Mouse (Mus musculus): Measurements from ENCODE around the gene Hmcn1. TPM values are rescaled to one million over a fixed set of nuclear protein-coding genes. Genes with fewer than 3 reads are reported as not detected.

Gene Hmcn1
- polyA plus RNA-seq, 1 experiment = 5.3 TPM

DNA sequence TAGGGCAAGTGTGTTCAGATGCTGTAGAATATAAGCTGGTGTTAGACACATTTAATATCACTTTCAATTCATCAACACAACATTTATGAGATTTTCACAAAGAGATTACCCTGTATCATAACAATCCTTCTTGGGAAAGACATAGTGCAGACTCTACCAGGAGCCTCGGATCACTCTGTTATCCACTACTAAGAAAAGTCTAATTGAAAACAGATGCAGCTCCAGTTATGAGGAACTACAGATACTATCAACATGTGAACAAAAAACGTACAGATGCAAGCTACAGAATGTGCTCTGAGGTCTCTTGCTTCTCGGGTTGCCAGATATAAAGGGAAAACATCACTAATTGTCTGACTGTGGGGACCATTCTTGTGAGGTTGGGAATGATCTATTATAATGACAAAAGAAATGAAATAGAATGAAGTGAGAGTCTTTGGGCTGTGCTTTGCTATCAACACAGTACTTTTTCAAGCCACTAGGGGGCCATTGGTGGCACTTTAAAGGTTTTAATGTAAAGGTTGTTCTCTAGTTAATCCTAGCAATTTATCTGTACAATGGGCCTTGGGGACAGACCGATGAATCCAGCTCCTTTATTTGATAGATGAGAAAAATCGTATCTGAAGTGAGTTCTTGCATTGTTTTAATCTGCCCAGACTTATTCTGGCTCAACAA is 168.8 kb downstream of the Hmcn1 start:
- Histone ChIP-seq H3K4me3 (replicated peaks; ENCODE audit: insufficient read depth, low read depth, low read length) (no peak overlapping the region), H3K27ac (ENCODE audit: insufficient read depth, low read length) (no peak overlapping the region), H3K4me1 (ENCODE audit: control insufficient read depth, insufficient read depth, low read length) (no peaks in the 10 kb centered on the region), H3K27me3 (ENCODE audit: control insufficient read depth, insufficient read depth, low read length) (no peaks in the 10 kb centered on the region)
- TF ChIP-seq CTCF (IDR thresholded peaks at IDR 0.05; ENCODE audit: borderline replicate concordance, insufficient read depth, low read depth, low read length) (no peak), POLR2A (IDR thresholded peaks at IDR 0.05; ENCODE audit: borderline replicate concordance, insufficient read depth, low read length) (no peak)
- no peak for DNase-seq
- WGBS = 84% methylated on average over 5 of the region's 5 CpGs

DNA sequence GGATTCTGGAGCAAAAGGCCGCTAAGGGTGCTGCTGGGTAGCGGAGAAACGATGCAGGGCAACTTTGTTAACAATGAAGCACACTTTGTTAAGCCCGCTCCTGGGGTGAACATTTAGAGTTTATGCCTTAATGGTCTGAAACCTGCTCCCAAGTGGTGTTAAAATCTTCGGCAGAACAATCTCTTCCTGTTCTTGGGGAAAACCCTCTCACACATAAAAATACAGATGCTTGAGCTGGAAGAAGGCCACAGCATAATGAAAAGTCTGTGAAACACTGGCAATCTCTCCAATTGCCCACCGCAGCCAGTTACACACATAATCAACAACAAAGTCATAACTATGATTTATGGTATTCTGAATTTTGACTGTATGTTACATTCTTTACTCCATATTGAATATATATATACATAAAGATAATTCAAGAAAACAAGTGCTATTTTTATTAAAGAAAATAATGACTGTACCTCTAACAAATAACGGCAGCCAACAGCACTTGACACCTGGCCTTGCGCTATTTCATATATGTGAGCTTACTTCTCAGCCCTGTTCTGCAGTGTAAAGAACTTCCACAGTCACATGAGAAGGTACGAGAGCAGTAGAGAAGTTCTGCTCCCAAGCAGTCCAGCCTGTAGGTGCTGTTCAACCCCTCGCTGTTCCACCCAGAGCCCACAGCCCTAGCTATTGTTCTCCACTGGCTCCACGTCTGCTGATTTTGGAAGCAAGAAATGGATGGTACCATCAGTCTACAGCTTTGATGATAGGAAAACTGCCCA is 177.0 kb downstream of the Hmcn1 start:
- Histone ChIP-seq H3K4me1 (ENCODE audit: control insufficient read depth, insufficient read depth, low read length) (no peaks in the 10 kb centered on the region), H3K27me3 (ENCODE audit: control insufficient read depth, insufficient read depth, low read length) (no peaks in the 10 kb centered on the region), H3K4me3 (replicated peaks; ENCODE audit: insufficient read depth, low read depth, low read length) (no peak overlapping the region), H3K27ac (ENCODE audit: insufficient read depth, low read length) (no peak overlapping the region)
- TF ChIP-seq CTCF (IDR thresholded peaks at IDR 0.05; ENCODE audit: borderline replicate concordance, insufficient read depth, low read depth, low read length) = no peak
- 91% methylated on average over 11 of the region's 11 CpGs for WGBS
- no peak for DNase-seq

DNA sequence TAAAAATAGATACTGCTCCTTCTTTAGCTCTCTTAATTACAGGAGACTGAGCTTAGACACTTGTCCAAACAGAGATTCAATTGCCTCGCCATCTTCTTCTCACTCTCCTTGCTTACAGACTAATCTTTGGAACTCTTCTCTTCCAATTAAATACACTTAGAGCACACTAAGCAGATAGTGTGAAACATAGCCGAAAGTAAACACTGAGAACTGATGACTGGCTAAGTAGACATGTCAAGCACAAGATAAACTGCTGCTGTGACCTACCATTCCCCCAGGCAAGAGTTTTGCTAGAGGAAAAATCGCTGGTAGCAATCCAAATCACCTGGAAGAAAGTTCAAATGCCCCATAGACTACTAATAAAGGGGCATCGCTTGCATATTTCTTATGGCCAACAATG is 178.3 kb downstream of the Hmcn1 start:
- no peak overlapping the region for H3K4me3 ChIP-seq (replicated peaks; ENCODE audit: insufficient read depth, low read depth, low read length)
- no peak overlapping the region for H3K27ac ChIP-seq (ENCODE audit: insufficient read depth, low read length)
- DNase-seq = no peak
- H3K4me1 ChIP-seq (ENCODE audit: control insufficient read depth, insufficient read depth, low read length) = no peaks in the 10 kb centered on the region
- WGBS = 83% methylated on average over 4 of the region's 4 CpGs
- TF ChIP-seq CTCF (IDR thresholded peaks at IDR 0.05; ENCODE audit: borderline replicate concordance, insufficient read depth, low read depth, low read length) (no peak), POLR2A (IDR thresholded peaks at IDR 0.05; ENCODE audit: borderline replicate concordance, insufficient read depth, low read length) (no peak)
- H3K27me3 ChIP-seq (ENCODE audit: control insufficient read depth, insufficient read depth, low read length) = no peaks in the 10 kb centered on the region

DNA sequence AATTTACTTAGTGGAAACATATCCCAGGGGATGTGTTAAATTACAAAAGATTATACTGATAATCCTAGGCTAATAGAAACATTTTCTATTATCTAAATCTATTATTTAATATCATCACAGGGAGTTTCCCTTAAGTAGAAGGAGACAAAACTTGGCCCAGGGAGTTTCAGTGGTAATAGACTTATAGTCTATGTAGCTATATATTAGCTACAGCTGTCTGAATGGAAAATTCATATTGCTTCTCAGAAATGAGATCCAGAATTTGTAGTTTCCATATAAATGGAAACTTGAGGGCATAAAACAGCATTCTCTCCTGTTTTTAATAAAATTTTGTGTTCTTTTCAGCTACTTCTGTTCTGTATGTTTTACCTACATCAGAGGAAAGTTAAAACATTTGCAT is 179.9 kb downstream of the Hmcn1 start:
- H3K27ac ChIP-seq (ENCODE audit: insufficient read depth, low read length) = no peak overlapping the region
- TF ChIP-seq POLR2A (IDR thresholded peaks at IDR 0.05; ENCODE audit: borderline replicate concordance, insufficient read depth, low read length) = no peak
- TF ChIP-seq CTCF (IDR thresholded peaks at IDR 0.05; ENCODE audit: borderline replicate concordance, insufficient read depth, low read depth, low read length) = no peak
- no peak overlapping the region for H3K4me3 ChIP-seq (replicated peaks; ENCODE audit: insufficient read depth, low read depth, low read length)
- H3K4me1 ChIP-seq (ENCODE audit: control insufficient read depth, insufficient read depth, low read length) = no peaks in the 10 kb centered on the region
- no peak for DNase-seq
- H3K27me3 ChIP-seq (ENCODE audit: control insufficient read depth, insufficient read depth, low read length) = no peaks in the 10 kb centered on the region

DNA sequence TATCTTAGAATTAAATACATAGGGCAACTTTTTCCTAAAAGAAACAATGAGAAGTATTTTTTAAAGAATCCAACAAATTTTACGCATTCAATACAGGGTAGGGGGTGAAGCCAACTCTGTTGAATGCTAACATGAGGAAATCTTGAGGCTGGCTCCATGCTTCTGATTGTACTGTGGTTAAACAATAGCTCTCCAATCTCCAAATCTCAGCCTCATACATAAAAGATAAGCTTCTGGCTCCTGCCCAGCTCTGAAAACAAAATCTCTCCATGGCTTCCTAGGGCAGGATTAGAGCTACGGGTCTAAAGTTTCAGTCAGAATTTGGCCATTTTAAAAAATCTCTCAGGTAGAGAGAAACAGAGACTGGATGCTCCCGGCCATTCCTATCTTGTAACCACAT is 186.4 kb downstream of the Hmcn1 start:
- H3K4me3 ChIP-seq (replicated peaks; ENCODE audit: insufficient read depth, low read depth, low read length) = no peak overlapping the region
- 53% methylated on average over 3 of the region's 3 CpGs for WGBS

DNA sequence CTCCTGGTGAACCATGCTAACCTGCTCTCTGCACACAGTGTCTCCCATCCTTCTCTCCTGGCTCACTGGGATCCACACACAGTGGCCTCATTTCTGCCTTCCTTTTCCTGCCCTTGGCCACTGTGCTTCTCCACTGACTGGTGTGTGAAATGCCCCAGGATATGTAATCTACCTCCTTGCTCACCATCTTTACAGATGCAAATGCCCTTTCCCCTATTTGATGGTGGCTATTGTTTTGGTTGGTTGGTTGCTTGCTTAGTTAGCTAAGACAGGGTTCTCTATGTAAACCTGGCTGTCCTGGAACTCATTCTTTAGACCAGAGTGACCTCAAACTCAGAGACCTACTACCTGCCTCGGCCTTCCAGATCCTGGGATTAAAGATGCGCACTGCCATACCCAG is 187.8 kb downstream of the Hmcn1 start:
- Histone ChIP-seq H3K4me1 (ENCODE audit: control insufficient read depth, insufficient read depth, low read length) (no peaks in the 10 kb centered on the region), H3K4me3 (replicated peaks; ENCODE audit: insufficient read depth, low read depth, low read length) (no peak overlapping the region), H3K27ac (ENCODE audit: insufficient read depth, low read length) (no peak overlapping the region), H3K27me3 (ENCODE audit: control insufficient read depth, insufficient read depth, low read length) (no peaks in the 10 kb centered on the region)
- 91% methylated on average over 2 of the region's 2 CpGs for WGBS
- TF ChIP-seq POLR2A (IDR thresholded peaks at IDR 0.05; ENCODE audit: borderline replicate concordance, insufficient read depth, low read length) = no peak
- TF ChIP-seq CTCF (IDR thresholded peaks at IDR 0.05; ENCODE audit: borderline replicate concordance, insufficient read depth, low read depth, low read length) = no peak
- DNase-seq = no peak

More for the DNA sequence above, 186.4 kb downstream of the Hmcn1 start:
- DNase-seq = no peak
- no peak overlapping the region for H3K27ac ChIP-seq (ENCODE audit: insufficient read depth, low read length)
- no peaks in the 10 kb centered on the region for H3K4me1 ChIP-seq (ENCODE audit: control insufficient read depth, insufficient read depth, low read length)
- H3K27me3 ChIP-seq (ENCODE audit: control insufficient read depth, insufficient read depth, low read length) = no peaks in the 10 kb centered on the region
- TF ChIP-seq POLR2A (IDR thresholded peaks at IDR 0.05; ENCODE audit: borderline replicate concordance, insufficient read depth, low read length) (no peak), CTCF (IDR thresholded peaks at IDR 0.05; ENCODE audit: borderline replicate concordance, insufficient read depth, low read depth, low read length) (no peak)

DNA sequence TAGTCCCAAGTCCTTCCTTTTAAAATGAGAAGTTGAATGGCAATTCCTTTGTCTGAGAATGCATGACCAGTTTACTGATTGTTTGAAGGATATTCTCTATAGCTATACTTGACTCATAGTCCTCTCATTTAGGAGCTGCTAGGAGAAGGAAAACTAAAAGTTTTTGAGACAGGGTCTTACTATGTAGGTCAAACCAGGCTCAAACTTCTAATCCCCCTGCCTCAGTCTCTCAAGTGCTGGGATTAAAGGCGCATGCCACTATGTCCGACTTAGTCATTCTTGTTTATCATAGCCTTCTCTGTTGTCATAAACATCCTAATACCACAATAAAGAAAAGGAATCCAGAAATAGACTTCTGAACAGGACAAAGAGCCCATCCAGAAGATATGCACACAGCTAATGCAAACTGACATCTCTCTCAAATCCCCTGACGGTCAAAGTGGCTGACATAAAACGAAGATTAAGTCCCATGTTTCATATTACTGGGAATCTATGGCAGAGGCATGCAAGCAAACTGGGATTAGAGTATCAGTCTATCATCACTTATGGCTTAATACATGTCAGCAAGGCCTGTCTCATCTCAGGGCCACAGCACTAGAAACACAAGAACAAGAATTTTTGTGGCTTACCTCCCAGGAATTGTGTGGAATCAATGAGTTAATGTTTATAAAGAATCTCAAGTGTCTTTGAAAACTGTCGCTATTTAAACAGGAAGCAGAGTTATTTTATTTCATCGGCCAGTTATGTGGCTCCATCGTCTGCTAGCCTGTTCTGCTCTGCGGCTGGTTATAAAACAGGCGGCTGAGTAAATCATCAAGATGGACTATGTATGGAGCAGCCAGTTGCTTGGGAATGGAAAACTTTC is 188.8 kb downstream of the Hmcn1 start:
- WGBS = 83% methylated on average over 9 of the region's 9 CpGs
- H3K4me3 ChIP-seq (replicated peaks; ENCODE audit: insufficient read depth, low read depth, low read length) = no peak overlapping the region
- no peaks in the 10 kb centered on the region for H3K4me1 ChIP-seq (ENCODE audit: control insufficient read depth, insufficient read depth, low read length)
- H3K27ac ChIP-seq (ENCODE audit: insufficient read depth, low read length) = no peak overlapping the region
- TF ChIP-seq POLR2A (IDR thresholded peaks at IDR 0.05; ENCODE audit: borderline replicate concordance, insufficient read depth, low read length) (no peak), CTCF (IDR thresholded peaks at IDR 0.05; ENCODE audit: borderline replicate concordance, insufficient read depth, low read depth, low read length) (no peak)
- no peaks in the 10 kb centered on the region for H3K27me3 ChIP-seq (ENCODE audit: control insufficient read depth, insufficient read depth, low read length)
- no peak for DNase-seq
